Mouse (Mus musculus) MEL (cell line): ENCODE data around the gene Rnf166. TPM values are rescaled to one million over a fixed set of nuclear protein-coding genes. Genes with fewer than 3 reads are reported as not detected.

Experiments
- DNase-seq: peaks from one replicate; pipeline ENCODE4 v3.0.0; 2011; ENCODE audit warnings: low read depth, low spot score
- H3K27ac ChIP-seq: 2 replicates; pipeline ENCODE4 v1.5.1; 2012; ENCODE audit warnings: low read depth, mild to moderate bottlenecking, control low read depth, low read length, moderate library complexity; ENCODE audit not compliant: control insufficient read depth
- H3K27me3 ChIP-seq, 2 experiments: fragments of 150-350 bp in 1 of 2; sonication (generic) in 1 of 2; 2 replicates each; pipeline ENCODE4 v1.6.1; 2012; ENCODE audit warnings: low read length in 2 of 2, mild to moderate bottlenecking in 2 of 2, improper control_type of control experiment in 1 of 2, moderate library complexity in 1 of 2; ENCODE audit not compliant: insufficient read depth in 2 of 2, control insufficient read depth in 1 of 2
- H3K36me3 ChIP-seq, 2 experiments: 2 replicates each; pipeline ENCODE4 v1.6.1; 2012 to 2014; ENCODE audit warnings: low read length in 2 of 2, improper control_type of control experiment in 1 of 2, inconsistent platforms in 1 of 2, mild to moderate bottlenecking in 1 of 2; ENCODE audit not compliant: insufficient read depth in 2 of 2, control insufficient read depth in 1 of 2
- H3K4me1 ChIP-seq, 2 experiments: fragments of 150-350 bp in 1 of 2; sonication (generic) in 1 of 2; 2 replicates each; pipeline ENCODE4 v1.6.1; 2012; ENCODE audit warnings: low read length in 2 of 2, improper control_type of control experiment in 1 of 2, mild to moderate bottlenecking in 1 of 2; ENCODE audit not compliant: insufficient read depth in 2 of 2, control insufficient read depth in 1 of 2
- H3K4me3 ChIP-seq, 2 experiments: fragments of 150-350 bp in 1 of 2; sonication (generic) in 1 of 2; 2 replicates each; pipeline ENCODE4 v1.5.1; 2012; ENCODE audit warnings: low read depth in 2 of 2, low read length in 2 of 2, mild to moderate bottlenecking in 2 of 2, moderate library complexity in 2 of 2, control low read depth in 1 of 2, improper control_type of control experiment in 1 of 2; ENCODE audit not compliant: control insufficient read depth in 1 of 2, insufficient read depth in 1 of 2
- H3K79me2 ChIP-seq: 2 replicates; pipeline ENCODE4 v1.6.1; 2012; ENCODE audit warnings: mild to moderate bottlenecking, low read length, moderate library complexity; ENCODE audit not compliant: control insufficient read depth, poor library complexity, insufficient read depth
- H3K9ac ChIP-seq: 2 replicates; pipeline ENCODE4 v1.6.1; 2012; ENCODE audit warnings: low read depth, mild to moderate bottlenecking, control low read depth, low read length, moderate library complexity; ENCODE audit not compliant: control insufficient read depth, poor library complexity, severe bottlenecking
- H3K9me3 ChIP-seq: fragments of 150-350 bp; sonication (generic); replicated peaks from 2 replicates; pipeline ENCODE4 v1.6.1; 2012; ENCODE audit warnings: mild to moderate bottlenecking, low read length, improper control_type of control experiment, moderate library complexity; ENCODE audit not compliant: insufficient read depth
- BHLHE40 ChIP-seq: IDR thresholded peaks from 2 replicates; pipeline ENCODE4 v1.6.1; 2012; ENCODE audit warnings: low read depth, mild to moderate bottlenecking, inconsistent platforms, low read length, improper control_type of control experiment, borderline replicate concordance
- CHD2 ChIP-seq: IDR thresholded peaks from 2 replicates; pipeline ENCODE4 v1.6.1; 2011; ENCODE audit warnings: low read length, improper control_type of control experiment
- CTCF ChIP-seq, 3 experiments: IDR thresholded peaks in 2 of 3; conservative IDR thresholded peaks in 1 of 3; 2 replicates each; pipeline ENCODE4 v1.5.1; 2011 to 2012; ENCODE audit warnings: low read length in 3 of 3, low read depth in 2 of 3, mild to moderate bottlenecking in 2 of 3, improper control_type of control experiment in 1 of 3, inconsistent platforms in 1 of 3, mixed read lengths in 1 of 3, moderate library complexity in 1 of 3; ENCODE audit not compliant: control insufficient read depth in 1 of 3, insufficient read depth in 1 of 3, poor library complexity in 1 of 3, severe bottlenecking in 1 of 3
- E2F4 ChIP-seq: IDR thresholded peaks from 2 replicates; pipeline ENCODE4 v1.6.1; 2011; ENCODE audit warnings: low read depth, low read length, improper control_type of control experiment, borderline replicate concordance
- MXI1 ChIP-seq: IDR thresholded peaks from 2 replicates; pipeline ENCODE4 v1.6.1; 2011; ENCODE audit warnings: mild to moderate bottlenecking, low read depth, low read length, improper control_type of control experiment
- POLR2AphosphoS2 ChIP-seq: IDR thresholded peaks from 2 replicates; pipeline ENCODE4 v1.6.1; 2011; ENCODE audit warnings: low read length, improper control_type of control experiment
- RAD21 ChIP-seq: IDR thresholded peaks from 2 replicates; pipeline ENCODE4 v1.6.1; 2011; ENCODE audit warnings: mild to moderate bottlenecking, low read depth, low read length, improper control_type of control experiment
- SIN3A ChIP-seq: IDR thresholded peaks from 2 replicates; pipeline ENCODE4 v1.6.1; 2012; ENCODE audit warnings: low read length, improper control_type of control experiment, inconsistent platforms
- SMC3 ChIP-seq: IDR thresholded peaks from 2 replicates; pipeline ENCODE4 v1.6.1; 2011; ENCODE audit warnings: low read depth, low read length, improper control_type of control experiment
- TCF12 ChIP-seq: IDR thresholded peaks from 2 replicates; pipeline ENCODE4 v1.6.1; 2014; ENCODE audit warnings: low read depth, mild to moderate bottlenecking, inconsistent platforms, low read length, improper control_type of control experiment, moderate library complexity
- ZC3H11A ChIP-seq: IDR thresholded peaks from 2 replicates; pipeline ENCODE4 v1.6.1; 2012; ENCODE audit warnings: low read depth, mild to moderate bottlenecking, inconsistent platforms, low read length, improper control_type of control experiment
- ZKSCAN1 ChIP-seq: IDR thresholded peaks from 2 replicates; pipeline ENCODE4 v1.6.1; 2012; ENCODE audit warnings: low read depth, mild to moderate bottlenecking, inconsistent platforms, low read length, improper control_type of control experiment, moderate library complexity
- polyA plus RNA-seq, 2 experiments: library from polyadenylated mRNA; stranded (reverse) in 1 of 2; unstranded in 1 of 2; fragments of >175 nt in 1 of 2; fragments of >200 nt in 1 of 2; gene quantifications; 2 replicates each; pipeline versions ENCODE4 v1.2.1 to v1.2.4; 2012; ENCODE audit warnings: low replicate concordance in 2 of 2, low read depth in 1 of 2; ENCODE audit not compliant: insufficient read length in 2 of 2, insufficient read depth in 1 of 2, missing spikeins in 1 of 2
- total RNA-seq: library from RNA; depleted of rRNA; stranded (reverse); fragments of 300-350 nt; gene quantifications from 2 replicates; pipeline ENCODE4 v1.2.3, GENCODE M21; 2012

Gene Rnf166
- total and polyA plus RNA-seq, 3 experiments: 18.6 to 37.7 TPM; not detected in 1

GRCm38 (mm10) chr8:122512392-122512791 is 36.5 kb upstream of the Rnf166 start:
- H3K9me3 ChIP-seq: no peaks in the 10 kb centered on the region
- no peak for DNase-seq
- no peak overlapping the region for H3K4me3 ChIP-seq
- H3K27me3 ChIP-seq: no peaks in the 10 kb centered on the region
- peaks cover 12% of the 10 kb centered on the region; the same call in 1 of the 2 replicates for H3K79me2 ChIP-seq
- H3K27ac ChIP-seq: no peak overlapping the region
- TF ChIP-seq ZKSCAN1 (no peak), MXI1 (no peak), E2F4 (no peak), SIN3A (no peak)
- H3K4me1 ChIP-seq: no peaks in the 10 kb centered on the region
- peaks cover 0 to 2% of the 10 kb centered on the region in 2 experiments; a peak in 2 of 4 replicates for H3K36me3 ChIP-seq
- H3K9ac ChIP-seq: no peak overlapping the region

GRCm38 (mm10) chr8:122511552-122511951 is 35.7 kb upstream of the Rnf166 start:
- TF ChIP-seq BHLHE40: no peak
- no peak for TF ChIP-seq ZC3H11A
- TF ChIP-seq TCF12: no peak
- TF ChIP-seq CHD2: no peak
- DNase-seq: no peak
- no peak overlapping the region for H3K9ac ChIP-seq
- H3K9me3 ChIP-seq: no peaks in the 10 kb centered on the region
- H3K79me2 ChIP-seq: peaks cover 12% of the 10 kb centered on the region; the same call in 1 of the 2 replicates
- H3K36me3 ChIP-seq: peaks cover 0 to 2% of the 10 kb centered on the region in 2 experiments; a peak in 2 of 4 replicates
- H3K4me1 ChIP-seq: no peaks in the 10 kb centered on the region
- no peak overlapping the region for H3K4me3 ChIP-seq
- no peak overlapping the region for H3K27ac ChIP-seq
- no peaks in the 10 kb centered on the region for H3K27me3 ChIP-seq

GRCm38 (mm10) chr8:122500856-122501255 is 25.0 kb upstream of the Rnf166 start:
- Histone ChIP-seq H3K79me2 (no peaks in the 10 kb centered on the region), H3K4me1 (no peaks in the 10 kb centered on the region), H3K4me3 (no peak overlapping the region), H3K27me3 (no peaks in the 10 kb centered on the region), H3K9ac (no peak overlapping the region), H3K27ac (no peak overlapping the region), H3K9me3 (no peaks in the 10 kb centered on the region), H3K36me3 (peaks cover 0 to 12% of the 10 kb centered on the region in 2 experiments; a peak in 2 of 4 replicates)
- TF ChIP-seq SMC3 (peak; percentile 83), POLR2AphosphoS2 (no peak), RAD21 (peak; percentile 75), CTCF (IDR thresholded peaks at IDR 0.05 in 2 of 3, conservative IDR thresholded peaks at IDR 0.05 in 1 of 3; ENCODE audit: control insufficient read depth in 1 of 3, insufficient read depth in 1 of 3, low read depth in 2 of 3, low read length in 3 of 3, poor library complexity in 1 of 3, severe bottlenecking in 1 of 3) (peak; percentile 76 to 92 (median 81)), ZC3H11A (peak; percentile 87)
- peak; percentile 75 for DNase-seq
